Mouse (Mus musculus) layer of hippocampus, adult 18-20 months (tissue): ENCODE measurements at regions not wholly inside any gene's neighbourhood (a gene's known extent, or its start where the extent isn't known, plus 50 kb on each side); places are given as distances from the start of the nearest gene placed in this dataset.

Experiments
- DNase-seq, 2 experiments: peaks; one replicate each; pipeline ENCODE4 v3.0.0; 2022; ENCODE audit warnings: low spot score in 2 of 2

DNA sequence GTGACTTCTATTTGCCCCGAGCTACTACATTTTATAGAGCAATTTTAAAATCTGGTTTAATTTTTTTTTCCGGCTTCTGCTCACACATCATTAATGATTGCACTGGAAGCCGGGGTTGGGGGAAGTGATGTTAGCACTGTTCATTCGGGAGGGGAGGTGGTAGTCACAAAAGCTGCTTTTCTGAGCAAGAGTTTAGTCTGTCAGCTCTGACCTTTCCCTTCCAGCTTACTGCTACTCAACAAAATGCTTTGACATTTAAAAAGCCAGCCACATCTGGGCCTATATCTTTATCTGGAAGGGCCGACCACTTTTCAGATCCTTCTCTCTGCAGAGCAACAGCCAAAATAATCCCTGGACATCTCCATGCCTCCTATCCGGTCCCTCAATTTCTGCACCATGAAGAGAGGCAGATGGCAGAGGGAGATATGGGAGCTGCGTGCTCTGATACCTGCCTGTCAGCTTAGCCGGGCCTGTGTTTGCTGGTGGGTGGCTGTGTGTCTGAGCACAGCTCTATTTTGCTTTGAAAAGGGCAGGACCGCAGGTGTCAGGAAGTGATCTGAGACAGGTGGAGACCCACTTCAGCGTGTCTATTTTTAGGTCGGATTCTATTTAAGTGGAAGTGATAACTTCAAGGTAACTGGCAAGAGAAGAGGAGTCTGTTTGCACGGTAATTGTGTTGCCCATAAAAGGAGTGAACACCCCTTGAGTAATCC lies 63.1 kb downstream of the Kcnf1 start:
- DNase-seq, result no peak

DNA sequence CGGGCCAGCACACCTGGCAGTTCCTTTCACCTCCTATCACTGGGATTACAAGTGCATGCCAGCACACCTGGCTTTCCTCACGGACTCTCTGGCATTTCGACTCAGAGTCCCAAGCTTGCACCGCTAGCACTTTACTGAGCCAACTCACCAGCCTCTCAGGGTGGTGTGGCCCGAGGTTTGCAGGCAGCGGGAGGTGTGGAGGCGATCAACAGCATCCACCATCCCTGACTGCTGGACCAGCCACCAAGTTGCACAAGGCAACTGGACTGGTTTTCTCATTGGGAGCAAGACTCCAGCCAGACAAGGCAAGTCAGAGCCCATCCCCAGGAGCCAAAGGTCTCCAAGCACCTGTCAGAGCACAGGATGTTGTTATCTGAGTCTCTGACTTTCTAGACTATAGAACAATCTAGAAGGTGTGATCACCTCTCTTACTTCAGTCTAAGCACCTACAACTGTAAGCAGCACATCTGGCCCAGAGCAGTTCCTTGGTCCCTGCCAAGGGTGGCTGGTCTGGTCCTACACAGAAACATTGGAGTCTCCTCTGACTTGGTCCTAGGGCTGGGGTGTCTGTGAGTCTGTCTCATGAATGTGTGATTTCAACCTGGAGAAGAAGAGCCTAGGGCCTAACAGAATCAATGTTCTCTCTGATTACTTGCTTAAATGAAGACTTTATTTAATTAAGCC lies 63.8 kb downstream of the Kcnf1 start:
- DNase-seq, result no peak

DNA sequence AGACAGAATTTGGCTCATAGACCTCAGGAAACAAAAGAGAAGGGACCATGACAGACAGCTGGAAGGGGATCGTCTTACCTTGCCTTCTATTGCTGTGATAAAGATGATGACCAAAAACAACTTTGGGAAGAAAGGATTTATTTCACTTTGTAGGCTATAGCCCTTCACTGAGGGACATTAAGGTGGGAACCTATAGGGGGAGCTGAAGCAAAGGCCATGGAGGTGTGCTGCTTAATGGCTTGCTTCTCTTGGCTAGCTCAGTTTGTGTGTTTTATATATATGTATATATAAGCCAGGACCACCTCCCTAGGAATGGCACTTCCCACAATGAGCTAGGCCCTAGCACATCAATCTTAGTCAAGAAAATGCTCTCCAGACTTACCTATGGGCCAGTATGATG lies 70.5 kb downstream of the Kcnf1 start:
- no peak for DNase-seq

- DNase-seq, result no peak
Observed at GRCm38 (mm10) chr12:17105057-17105712, 71.5 kb downstream of the Kcnf1 start.

- no peak for DNase-seq
Observed at GRCm38 (mm10) chr12:17101842-17102241, 74.8 kb downstream of the Kcnf1 start.

DNA sequence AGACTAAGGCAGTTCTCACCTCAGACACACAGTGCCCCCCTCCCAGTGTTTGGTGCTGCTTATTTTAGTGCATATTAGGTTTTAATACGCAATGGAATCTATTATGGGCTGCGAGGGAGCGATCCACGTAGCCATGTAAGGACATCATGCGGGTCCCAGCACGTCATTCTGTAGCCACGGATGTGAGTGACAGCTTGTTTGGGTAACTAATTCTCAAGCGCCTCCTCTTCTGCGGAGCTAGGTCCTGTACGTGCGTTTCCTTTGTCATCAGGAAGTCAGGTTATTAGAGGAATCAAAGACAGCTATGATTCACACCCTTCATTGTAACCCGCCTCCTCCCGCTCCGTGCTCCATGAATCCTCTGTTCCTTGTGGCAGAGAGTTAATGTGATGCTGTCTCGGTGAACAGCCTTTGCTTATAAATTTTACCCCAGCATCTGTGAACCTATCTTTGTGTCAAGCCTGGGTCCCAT lies 78.9 kb downstream of the Kcnf1 start:
- peak; percentile 39 to 62 for DNase-seq

DNA sequence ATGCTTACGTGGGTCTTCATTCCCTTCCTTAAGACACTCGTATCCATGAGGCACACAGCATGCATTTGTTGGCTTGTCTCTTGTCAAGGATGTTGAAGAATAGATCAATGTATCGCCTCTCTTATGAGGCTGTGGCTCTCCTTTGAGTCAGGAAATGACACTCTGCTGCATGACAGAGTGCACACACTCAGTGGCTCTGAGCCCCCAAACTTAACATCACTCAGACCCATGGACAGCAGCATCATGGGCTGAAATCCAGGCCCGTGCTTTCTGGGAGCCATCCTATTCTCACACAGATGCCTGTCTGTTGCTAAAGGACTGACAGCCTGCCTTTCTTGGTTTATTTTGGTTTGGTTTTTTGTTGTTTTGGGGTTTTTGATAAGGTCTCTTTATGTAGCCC lies 81.9 kb downstream of the Kcnf1 start:
- DNase-seq, result no peak

GRCm38 (mm10) chr12:17093772-17094171 lies 82.2 kb upstream of the 2410004P03Rik start:
- DNase-seq, result no peak

DNA sequence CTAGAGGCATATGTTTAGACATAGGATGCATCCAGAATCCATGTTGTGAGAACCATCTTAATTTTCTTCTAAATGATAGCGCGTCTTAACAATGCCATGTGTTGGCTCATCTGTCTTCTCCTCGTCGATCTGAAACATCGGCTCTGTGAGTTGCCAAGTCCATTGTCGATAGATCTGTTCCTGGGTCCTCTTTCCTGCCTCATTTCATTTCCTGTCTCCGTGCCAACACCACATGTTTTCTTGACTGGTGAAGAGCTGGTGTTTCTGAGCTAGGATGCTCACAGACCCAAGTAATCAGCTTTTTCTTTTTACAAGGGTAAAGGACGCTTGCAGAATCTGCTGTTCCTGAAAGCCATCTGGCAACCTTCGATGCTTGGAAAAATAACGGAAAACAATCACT lies 79.5 kb upstream of the 2410004P03Rik start:
- peak; percentile 75 to 81 for DNase-seq

DNA sequence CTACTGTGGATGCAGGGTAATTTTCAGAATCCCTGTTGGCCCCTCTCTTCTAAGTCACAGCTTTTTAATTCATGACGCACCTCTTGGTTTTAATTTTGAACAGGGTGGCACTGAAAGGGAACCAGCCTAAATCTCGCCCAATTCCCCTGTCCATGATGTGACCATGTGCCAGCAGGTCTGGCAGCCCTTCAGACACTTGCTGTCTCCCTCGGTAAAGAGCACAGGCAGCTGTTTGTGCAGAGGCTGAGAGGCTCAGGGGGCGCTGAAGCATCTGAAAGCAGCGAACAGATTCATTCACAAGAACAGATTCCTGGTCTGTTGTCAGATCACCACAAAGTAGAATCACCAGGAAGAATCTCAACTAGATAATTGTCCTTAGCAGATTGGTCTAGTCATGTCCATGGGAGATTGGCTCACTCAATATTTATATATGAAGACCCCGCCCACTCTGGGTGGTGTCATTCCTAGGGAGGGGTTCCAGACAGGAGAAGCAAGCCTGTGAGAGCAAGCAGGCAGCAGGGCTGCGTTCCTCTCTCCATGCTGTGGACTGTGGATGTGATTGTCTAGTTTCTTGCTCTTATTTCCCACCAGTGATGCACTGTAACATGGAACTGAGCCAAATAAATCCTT lies 78.3 kb upstream of the 2410004P03Rik start:
- no peak for DNase-seq

DNA sequence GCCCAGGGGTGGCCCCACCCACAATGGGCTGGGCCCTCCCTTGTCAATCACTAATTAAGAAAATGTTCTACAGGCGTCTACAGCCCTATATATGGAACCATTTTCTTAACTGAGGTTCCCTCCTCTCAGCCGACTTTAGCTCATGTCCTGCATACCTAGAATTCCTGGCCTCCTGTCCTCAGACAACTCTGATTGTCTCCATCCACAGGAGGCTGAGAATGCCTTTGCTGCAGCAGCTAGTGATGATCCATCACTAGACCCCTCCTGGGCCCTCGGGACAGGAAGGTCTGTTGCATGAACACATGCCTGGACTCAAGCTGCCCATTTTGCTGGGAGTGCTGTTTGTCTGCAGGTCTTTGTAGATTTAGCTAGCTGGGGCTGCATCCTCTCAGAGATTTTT lies 75.9 kb upstream of the 2410004P03Rik start:
- DNase-seq, result no peak

- no peak for DNase-seq
Observed at GRCm38 (mm10) chr12:17085209-17085574, 73.7 kb upstream of the 2410004P03Rik start.

- DNase-seq, result peak; percentile 52 to 80
Observed at GRCm38 (mm10) chr12:17084499-17085208, 73.1 kb upstream of the 2410004P03Rik start.

- no peak for DNase-seq
Observed at GRCm38 (mm10) chr12:17071691-17072454, 60.3 kb upstream of the 2410004P03Rik start.

DNA sequence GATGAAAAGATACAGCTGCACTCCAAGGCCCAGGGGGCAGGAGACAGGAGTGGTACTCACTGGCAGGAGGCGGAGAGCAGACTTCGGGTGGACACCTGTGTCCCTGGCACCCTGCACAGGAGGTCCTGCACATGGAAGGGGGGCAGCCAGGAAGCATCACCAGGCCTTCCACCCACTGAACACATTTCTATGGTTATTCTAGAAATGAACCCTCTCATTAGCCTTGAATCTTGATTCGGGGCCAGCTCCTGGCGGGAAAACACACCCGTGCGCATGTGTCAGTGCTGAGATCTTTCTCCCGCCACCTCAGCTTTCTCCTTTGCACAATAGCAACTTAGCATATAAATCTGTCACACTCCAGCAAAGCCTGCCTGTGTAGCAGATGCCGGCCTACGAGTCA lies 58.3 kb upstream of the 2410004P03Rik start:
- peak; percentile 83 to 91 for DNase-seq

- DNase-seq, result no peak
Observed at GRCm38 (mm10) chr12:17069161-17069560, 57.6 kb upstream of the 2410004P03Rik start.

DNA sequence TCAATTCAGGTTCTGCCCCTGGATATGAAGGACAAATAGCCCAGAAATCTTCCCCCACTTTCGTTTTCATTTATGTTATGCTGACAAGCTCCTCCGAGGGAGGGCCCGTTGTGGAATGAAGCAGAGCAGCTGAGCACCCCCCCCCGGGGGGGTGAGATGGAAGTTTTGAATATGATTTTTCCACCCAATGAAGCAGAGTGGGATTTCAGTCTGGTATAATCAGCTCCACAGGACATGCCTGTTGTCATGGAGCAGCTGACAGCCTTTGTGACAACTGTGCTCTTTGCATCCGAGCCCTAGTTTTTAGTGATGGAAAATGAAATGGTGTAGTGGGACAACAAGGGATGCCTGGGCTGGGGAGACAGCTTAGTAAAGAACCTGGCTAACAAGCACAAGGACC lies 52.4 kb upstream of the 2410004P03Rik start:
- DNase-seq, result peak; percentile 23 to 68
